Mouse (Mus musculus): ENCODE data around the gene Olfr986. TPM values are rescaled to one million over a fixed set of nuclear protein-coding genes. Genes with fewer than 3 reads are reported as not detected.

The Olfr986 gene
- total and polyA plus RNA-seq, 3 experiments: 0.27 TPM; not detected in 2

DNA sequence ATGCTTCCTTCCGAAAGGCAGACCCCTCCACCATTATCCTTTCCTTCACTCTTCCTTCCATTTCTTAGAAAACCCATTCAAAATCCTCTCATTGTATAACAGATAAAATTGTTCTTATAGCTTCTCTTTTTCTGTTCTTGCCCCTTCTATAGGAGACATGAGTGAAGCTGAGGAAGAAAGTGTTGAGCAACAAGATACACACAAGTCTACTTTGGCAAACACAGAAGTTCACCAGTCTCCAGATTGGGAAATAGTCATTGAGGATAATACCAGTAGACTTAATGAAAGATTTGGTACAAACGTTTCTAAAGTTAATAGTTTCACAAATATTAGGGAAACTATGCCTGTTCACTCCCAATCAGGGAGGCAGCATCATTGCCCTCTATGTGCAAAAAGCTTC lies 30.0 kb downstream of the Olfr986 start:
- ATAC-seq (ENCODE audit: extremely low read depth, insufficient number of reproducible peaks, low FRiP score, poor library complexity, severe bottlenecking) (no peak), DNase-seq (ENCODE audit: low spot score) (no peak)
- H3K4me3 ChIP-seq (ENCODE audit: low read depth, low read length): no peak overlapping the region
- H3K27me3 ChIP-seq (ENCODE audit: insufficient read depth, low read length): no peaks in the 10 kb centered on the region
- TF ChIP-seq GATA2 (IDR thresholded peaks at IDR 0.05; ENCODE audit: borderline replicate concordance, low read depth, low read length) (no peak), POLR2AphosphoS5 (IDR thresholded peaks at IDR 0.05; ENCODE audit: insufficient replicate concordance, low read depth, low read length) (no peak), CTCF (IDR thresholded peaks at IDR 0.05; ENCODE audit: low read depth, low read length) (no peak), TAL1 (conservative IDR thresholded peaks at IDR 0.05; ENCODE audit: low read depth, low read length) (no peak), GATA1 (IDR thresholded peaks at IDR 0.05; ENCODE audit: borderline replicate concordance, low read length) (no peak)
- H3K9me3 ChIP-seq (replicated peaks): peaks cover 7% of the 10 kb centered on the region; the same call in 1 of the 2 replicates
- no peaks in the 10 kb centered on the region for H3K4me1 ChIP-seq (ENCODE audit: insufficient read depth, low read depth, low read length)
- peaks cover 37% of the 10 kb centered on the region for H3K36me3 ChIP-seq (replicated peaks)

DNA sequence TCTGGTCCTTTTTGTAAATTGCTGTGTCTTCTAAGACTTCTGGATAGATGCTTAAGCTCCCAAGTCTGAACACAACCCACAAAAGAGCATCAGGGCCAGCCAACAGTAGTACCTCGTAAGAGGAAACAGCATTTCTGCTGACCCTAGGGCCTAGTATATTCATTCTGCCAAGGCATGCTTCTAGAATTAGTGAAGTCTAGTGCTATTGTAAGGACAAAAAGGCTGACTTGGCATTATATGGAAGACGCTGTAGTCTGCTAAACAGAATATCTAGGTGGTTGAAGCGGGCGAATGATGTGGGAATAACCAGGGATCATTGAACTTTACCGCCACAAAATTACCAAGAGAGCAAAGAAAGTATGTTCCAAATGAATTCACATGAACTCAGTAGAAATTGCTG lies 33.3 kb downstream of the Olfr986 start:
- ATAC-seq (ENCODE audit: extremely low read depth, insufficient number of reproducible peaks, low FRiP score, poor library complexity, severe bottlenecking) (no peak), DNase-seq (ENCODE audit: low spot score) (no peak)
- Histone ChIP-seq H3K36me3 (replicated peaks) (peaks cover 21% of the 10 kb centered on the region), H3K9me3 (replicated peaks) (peaks cover 7% of the 10 kb centered on the region; the same call in 1 of the 2 replicates), H3K27me3 (ENCODE audit: insufficient read depth, low read length) (no peaks in the 10 kb centered on the region), H3K4me1 (ENCODE audit: insufficient read depth, low read depth, low read length) (no peaks in the 10 kb centered on the region), H3K4me3 (ENCODE audit: low read depth, low read length) (no peak overlapping the region)
- no peak for TF ChIP-seq GATA1 (IDR thresholded peaks at IDR 0.05; ENCODE audit: borderline replicate concordance, low read length)
- TF ChIP-seq TAL1 (conservative IDR thresholded peaks at IDR 0.05; ENCODE audit: low read depth, low read length): no peak

DNA sequence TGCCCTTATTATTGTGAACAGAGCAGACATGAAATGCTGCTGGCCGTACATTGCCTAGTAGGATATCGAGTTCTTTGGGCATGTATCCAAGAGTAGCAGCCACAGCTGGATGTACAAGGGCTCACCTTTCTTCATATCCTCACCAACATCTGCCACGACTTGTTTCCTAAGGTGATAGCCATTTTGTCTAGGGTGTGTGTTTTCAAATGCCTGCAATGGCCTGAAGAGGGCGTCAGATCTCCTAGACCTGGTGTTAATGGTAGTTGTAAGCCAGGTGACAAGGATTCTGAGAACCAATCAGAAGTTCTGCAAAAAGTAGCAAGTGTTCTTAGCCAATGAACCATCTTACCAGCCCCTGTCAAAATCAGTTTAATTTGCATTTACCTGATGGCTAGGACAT lies 35.9 kb downstream of the Olfr986 start:
- Histone ChIP-seq H3K4me1 (ENCODE audit: insufficient read depth, low read depth, low read length) (no peaks in the 10 kb centered on the region), H3K27me3 (ENCODE audit: insufficient read depth, low read length) (no peaks in the 10 kb centered on the region), H3K36me3 (replicated peaks) (peaks cover 8% of the 10 kb centered on the region), H3K9me3 (replicated peaks) (no peaks in the 10 kb centered on the region), H3K4me3 (ENCODE audit: low read depth, low read length) (no peak overlapping the region)
- ATAC-seq (ENCODE audit: extremely low read depth, insufficient number of reproducible peaks, low FRiP score, poor library complexity, severe bottlenecking): no peak
- DNase-seq (ENCODE audit: low spot score): no peak
- TF ChIP-seq TAL1 (conservative IDR thresholded peaks at IDR 0.05; ENCODE audit: low read depth, low read length): no peak
- TF ChIP-seq CTCF (IDR thresholded peaks at IDR 0.05; ENCODE audit: low read depth, low read length): no peak
- no peak for TF ChIP-seq POLR2AphosphoS5 (IDR thresholded peaks at IDR 0.05; ENCODE audit: insufficient replicate concordance, low read depth, low read length)
- TF ChIP-seq GATA1 (IDR thresholded peaks at IDR 0.05; ENCODE audit: borderline replicate concordance, low read length): no peak

- no peak for DNase-seq (ENCODE audit: low spot score)
- H3K4me3 ChIP-seq (ENCODE audit: low read depth, low read length): no peak overlapping the region
- no peaks in the 10 kb centered on the region for H3K27me3 ChIP-seq (ENCODE audit: insufficient read depth, low read length)
- TF ChIP-seq CTCF (IDR thresholded peaks at IDR 0.05; ENCODE audit: low read depth, low read length): no peak
- TF ChIP-seq TAL1 (conservative IDR thresholded peaks at IDR 0.05; ENCODE audit: low read depth, low read length): no peak
- H3K9me3 ChIP-seq (replicated peaks): 0 out of 2 replicates have a peak, but pooled peaks cover 3% of the 10 kb centered on the region
- no peak for ATAC-seq (ENCODE audit: extremely low read depth, insufficient number of reproducible peaks, low FRiP score, poor library complexity, severe bottlenecking)
- H3K4me1 ChIP-seq (ENCODE audit: insufficient read depth, low read depth, low read length): no peaks in the 10 kb centered on the region
- no peaks in the 10 kb centered on the region for H3K36me3 ChIP-seq (replicated peaks)
Observed at GRCm38 (mm10) chr9:40224289-40224688, 43.6 kb downstream of the Olfr986 start.

DNA sequence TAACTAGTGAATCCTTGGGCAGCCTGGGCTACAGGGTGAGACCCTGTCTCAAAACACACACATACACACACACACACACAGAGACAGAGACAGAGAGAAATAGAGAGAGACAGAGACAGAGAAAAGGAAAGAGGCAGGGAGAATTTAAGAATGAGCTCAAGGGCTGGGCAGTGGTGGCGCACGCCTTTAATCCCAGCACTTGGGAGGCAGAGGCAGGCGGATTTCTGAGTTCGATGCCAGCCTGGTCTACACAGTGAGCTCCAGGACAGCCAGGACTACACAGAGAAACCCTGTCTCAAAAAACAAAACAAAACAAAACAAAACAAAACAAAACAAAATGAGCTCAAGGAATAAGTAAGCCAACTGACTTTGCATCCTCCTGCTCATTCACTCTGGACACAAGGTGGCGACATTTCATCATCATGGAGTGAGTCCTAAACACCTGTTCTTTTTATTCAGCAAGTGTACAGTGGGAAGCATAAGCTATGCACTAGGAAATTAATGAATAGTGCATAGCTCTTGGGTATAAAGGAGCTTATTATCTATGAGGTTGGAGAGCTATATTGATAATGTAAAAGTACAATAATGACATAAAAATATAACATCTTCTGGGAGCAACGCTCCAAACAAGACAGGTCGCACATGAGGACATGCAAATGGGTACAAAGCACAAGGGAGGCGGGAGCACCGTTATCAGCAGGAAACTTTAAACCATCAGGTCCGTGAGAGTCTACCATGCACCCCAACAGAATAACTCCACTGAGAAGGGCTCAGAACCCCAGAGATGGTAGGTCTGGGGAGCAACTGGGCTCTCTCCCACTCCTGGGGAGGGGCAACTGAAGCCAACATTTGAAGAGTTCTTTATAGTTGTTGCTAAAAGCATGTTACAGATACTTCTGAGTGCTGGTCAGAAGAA lies 47.4 kb downstream of the Olfr986 start:
- no peak overlapping the region for H3K4me3 ChIP-seq (ENCODE audit: low read depth, low read length)
- H3K36me3 ChIP-seq (replicated peaks): no peaks in the 10 kb centered on the region
- no peak; the same call in 1 of the 2 replicates for ATAC-seq (ENCODE audit: extremely low read depth, insufficient number of reproducible peaks, low FRiP score, poor library complexity, severe bottlenecking)
- 0 out of 2 replicates have a peak, but pooled peaks cover 3% of the 10 kb centered on the region for H3K9me3 ChIP-seq (replicated peaks)
- no peaks in the 10 kb centered on the region for H3K27me3 ChIP-seq (ENCODE audit: insufficient read depth, low read length)
- H3K4me1 ChIP-seq (ENCODE audit: insufficient read depth, low read depth, low read length): no peaks in the 10 kb centered on the region
- no peak for DNase-seq (ENCODE audit: low spot score)
- TF ChIP-seq CTCF (IDR thresholded peaks at IDR 0.05; ENCODE audit: low read depth, low read length): no peak
- no peak for TF ChIP-seq POLR2AphosphoS5 (IDR thresholded peaks at IDR 0.05; ENCODE audit: insufficient replicate concordance, low read depth, low read length)
- no peak for TF ChIP-seq TAL1 (conservative IDR thresholded peaks at IDR 0.05; ENCODE audit: low read depth, low read length)
- no peak for TF ChIP-seq GATA1 (IDR thresholded peaks at IDR 0.05; ENCODE audit: borderline replicate concordance, low read length)
- no peak for TF ChIP-seq GATA2 (IDR thresholded peaks at IDR 0.05; ENCODE audit: borderline replicate concordance, low read depth, low read length)

- H3K36me3 ChIP-seq (replicated peaks): no peaks in the 10 kb centered on the region
- ATAC-seq (ENCODE audit: extremely low read depth, insufficient number of reproducible peaks, low FRiP score, poor library complexity, severe bottlenecking) (no peak), DNase-seq (ENCODE audit: low spot score) (no peak)
- TF ChIP-seq CTCF (IDR thresholded peaks at IDR 0.05; ENCODE audit: low read depth, low read length): no peak
- no peak for TF ChIP-seq GATA1 (IDR thresholded peaks at IDR 0.05; ENCODE audit: borderline replicate concordance, low read length)
- no peaks in the 10 kb centered on the region for H3K27me3 ChIP-seq (ENCODE audit: insufficient read depth, low read length)
- H3K4me3 ChIP-seq (ENCODE audit: low read depth, low read length): no peak overlapping the region
- no peaks in the 10 kb centered on the region for H3K4me1 ChIP-seq (ENCODE audit: insufficient read depth, low read depth, low read length)
- 0 out of 2 replicates have a peak, but pooled peaks cover 3% of the 10 kb centered on the region for H3K9me3 ChIP-seq (replicated peaks)
Observed at GRCm38 (mm10) chr9:40228804-40229331, 48.1 kb downstream of the Olfr986 start.
